Mouse (Mus musculus) thymus, adult 2 months (tissue): ENCODE results near the gene Draxin.

Source experiments
- CTCF ChIP-seq: fragments of 200-500 bp; IDR thresholded peaks from 2 replicates; pipeline ENCODE4 v1.5.1; 2012; ENCODE audit warnings: mild to moderate bottlenecking, control low read depth, low read length, moderate library complexity, borderline replicate concordance; ENCODE audit not compliant: control insufficient read depth, poor library complexity, insufficient read depth; ENCODE audit errors: extremely low read depth
- POLR2A ChIP-seq: fragments of 200-500 bp; IDR thresholded peaks from 2 replicates; pipeline ENCODE4 v1.6.1; 2012; ENCODE audit warnings: mild to moderate bottlenecking, low read length, control low read depth, moderate library complexity; ENCODE audit not compliant: control insufficient read depth, poor library complexity, insufficient read depth; ENCODE audit errors: extremely low read depth

DNA sequence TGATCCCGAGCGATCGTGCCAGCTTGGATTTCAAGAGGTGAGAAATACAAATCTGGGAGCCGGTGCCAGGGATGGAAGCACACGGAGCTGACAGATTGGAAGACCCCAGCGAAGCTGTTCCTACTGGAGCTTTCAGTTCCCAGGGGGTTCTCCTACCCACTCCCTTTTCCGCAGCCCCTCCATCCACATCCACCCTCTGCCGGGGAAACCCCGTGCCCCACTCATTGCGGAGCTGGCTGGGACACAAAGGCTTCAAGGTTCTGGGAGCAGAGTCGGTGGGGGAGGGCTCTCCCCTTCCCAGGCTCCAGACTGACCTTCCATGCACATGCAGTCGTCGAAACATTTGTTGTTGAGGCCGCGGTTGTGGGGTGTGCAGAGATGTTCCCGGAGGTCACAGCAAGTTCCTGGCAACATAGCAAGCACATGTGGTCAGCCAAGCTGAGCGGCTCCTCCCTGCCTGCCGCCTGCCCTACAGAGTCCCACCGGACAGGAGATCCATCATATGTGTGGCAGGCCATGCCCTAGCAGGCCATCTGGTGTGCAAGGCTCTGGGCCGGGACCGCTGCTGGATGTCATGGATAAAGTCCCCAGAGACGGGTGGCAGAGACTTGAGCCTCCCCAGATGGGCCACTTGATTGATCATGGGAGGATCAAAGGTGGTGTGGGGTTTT is 22.7 kb downstream of the Draxin start:
- TF ChIP-seq CTCF = no peak
- no peak for TF ChIP-seq POLR2A
